ENCODE assay signal across 8 mouse cellular contexts in genomic region chr10:39540995-39541394, GRCm38 (mm10).
DNase-seq lines count a peak whose midpoint lies in the region; ATAC-seq lines count a peak whose summit lies in the region.

No protein-coding gene starts in this region.

- H3K27ac ChIP-seq in embryonic facial prominence, embryonic 15.5 days (replicated peaks): peak overlapping the region; percentile 88
- H3K27ac ChIP-seq in kidney, embryonic 14.5 days (ENCODE audit: low read depth, low read length): peak overlapping the region; percentile 83
- H3K27ac ChIP-seq in limb, embryonic 15.5 days: peak overlapping the region; percentile 86; the same call in 1 of the 2 replicates

- peak; percentile 69 for DNase-seq in right cerebral cortex, adult 18-20 months
- no peak for DNase-seq in right cerebral cortex, postnatal 25 days
- peak; percentile 51 for DNase-seq in telencephalon, adult 2 months (ENCODE audit: low read depth, low spot score)
- no peak for DNase-seq in thymus, adult 18-20 months
- no peak for DNase-seq in cerebellum, adult 8-10 months

- peaks cover 73% of the 10 kb centered on the region for H3K4me1 ChIP-seq in embryonic facial prominence, embryonic 15.5 days
- peaks cover 26% of the 10 kb centered on the region for H3K4me1 ChIP-seq in kidney, embryonic 14.5 days (ENCODE audit: control insufficient read depth, insufficient read depth, low read length)
- H3K4me1 ChIP-seq in limb, embryonic 15.5 days: peaks cover 71% of the 10 kb centered on the region

- H3K9ac ChIP-seq in embryonic facial prominence, embryonic 15.5 days: no peak overlapping the region
- H3K9ac ChIP-seq in kidney, embryonic 14.5 days (ENCODE audit: low read depth, low read length): peak overlapping the region; percentile 48; the same call in 1 of the 2 replicates
- no peak overlapping the region for H3K9ac ChIP-seq in limb, embryonic 15.5 days

- no peak overlapping the region for H3K4me2 ChIP-seq in embryonic facial prominence, embryonic 15.5 days (replicated peaks)
- H3K4me2 ChIP-seq in kidney, embryonic 14.5 days (replicated peaks; ENCODE audit: low read depth, low read length): no peak overlapping the region
- H3K4me2 ChIP-seq in limb, embryonic 15.5 days: no peak overlapping the region

- ATAC-seq in embryonic facial prominence, embryonic 15.5 days (ENCODE audit: insufficient number of reproducible peaks, low FRiP score, low TSS enrichment, low read depth): no peak
- peak; percentile 78 for ATAC-seq in kidney, embryonic 14.5 days (ENCODE audit: low FRiP score, low TSS enrichment)
- no peak for ATAC-seq in limb, embryonic 15.5 days (ENCODE audit: insufficient number of reproducible peaks, low FRiP score, low TSS enrichment, low read depth)

- H3K4me3 ChIP-seq in embryonic facial prominence, embryonic 15.5 days (replicated peaks): no peak overlapping the region
- H3K4me3 ChIP-seq in kidney, embryonic 14.5 days (ENCODE audit: low read length): no peak overlapping the region
- H3K4me3 ChIP-seq in limb, embryonic 15.5 days: no peak overlapping the region

- WGBS in embryonic facial prominence, embryonic 15.5 days: 33% methylated on average over 7 of the region's 7 CpGs
- 13% methylated on average over 7 of the region's 7 CpGs for WGBS in kidney, embryonic 14.5 days
- 30% methylated on average over 7 of the region's 7 CpGs for WGBS in limb, embryonic 15.5 days

- H3K9me3 ChIP-seq in embryonic facial prominence, embryonic 15.5 days (replicated peaks): no peaks in the 10 kb centered on the region
- no peaks in the 10 kb centered on the region for H3K9me3 ChIP-seq in kidney, embryonic 14.5 days (ENCODE audit: control insufficient read depth, low read length)
- H3K9me3 ChIP-seq in limb, embryonic 15.5 days: no peaks in the 10 kb centered on the region

- no peaks in the 10 kb centered on the region for H3K27me3 ChIP-seq in embryonic facial prominence, embryonic 15.5 days
- H3K27me3 ChIP-seq in kidney, embryonic 14.5 days (ENCODE audit: control insufficient read depth, insufficient read depth, low read length): no peaks in the 10 kb centered on the region
- H3K27me3 ChIP-seq in limb, embryonic 15.5 days: no peaks in the 10 kb centered on the region

- H3K36me3 ChIP-seq in embryonic facial prominence, embryonic 15.5 days: peaks cover 10% of the 10 kb centered on the region; the same call in 1 of the 2 replicates
- H3K36me3 ChIP-seq in kidney, embryonic 14.5 days (ENCODE audit: control insufficient read depth, insufficient read depth, low read length): no peaks in the 10 kb centered on the region; the same call in 1 of the 2 replicates
- peaks cover 7% of the 10 kb centered on the region; the same call in 1 of the 2 replicates for H3K36me3 ChIP-seq in limb, embryonic 15.5 days

Comparison
In these comparisons a context has a peak if more than half of its experiments do, and no peak if none do; other contexts are left out.
1. DNase-seq: peak in right cerebral cortex, adult 18-20 months (single experiment) and telencephalon, adult 2 months (single experiment); none in right cerebral cortex, postnatal 25 days (single experiment), thymus, adult 18-20 months (0 of 2) and cerebellum, adult 8-10 months (single experiment).
2. Peak in every context shown above with its lines, with median percentiles within 50 percentile points of each other: H3K27ac ChIP-seq.